Mouse (Mus musculus) frontal cortex, adult (tissue): ENCODE results near the gene Kcnip1.

Experiments used
- ATAC-seq: cut with Nextera tagmentation; 2 replicates; pipeline ENCODE4 v1.9.2; 2017; ENCODE audit warnings: mild to moderate bottlenecking, moderate library complexity, mixed read lengths; ENCODE audit not compliant: low TSS enrichment

Gene Kcnip1

GRCm38 (mm10) chr11:33756624-33757023, 236.3 kb downstream of the Kcnip1 start:
- ATAC-seq = peak; percentile 91

DNA sequence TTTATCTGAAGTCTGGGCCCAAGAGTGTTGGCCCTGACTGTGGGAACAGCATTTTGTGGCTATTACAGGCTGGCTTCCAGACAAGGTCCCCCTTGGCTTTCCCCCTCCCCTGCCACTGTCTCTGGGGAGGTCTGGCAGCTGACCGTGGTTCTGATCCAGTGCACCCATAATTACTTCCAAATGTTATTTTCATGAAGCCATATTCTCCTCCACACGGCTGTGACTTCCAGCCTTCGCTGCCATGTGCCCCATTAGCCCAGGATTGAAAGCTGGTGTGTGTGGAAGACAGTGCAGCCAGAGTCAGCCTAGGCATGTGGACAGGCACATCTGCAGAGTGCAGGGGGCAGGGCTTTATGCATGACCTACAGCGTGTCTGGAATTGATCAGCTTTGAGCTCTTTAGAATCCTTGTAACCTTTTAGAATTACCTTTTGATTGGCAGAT, 240.5 kb downstream of the Kcnip1 start:
- no peak for ATAC-seq

GRCm38 (mm10) chr11:33751503-33751902, 241.4 kb downstream of the Kcnip1 start:
- ATAC-seq = peak; percentile 29; the same call in 1 of the 2 replicates

GRCm38 (mm10) chr11:33749979-33750378, 243.0 kb downstream of the Kcnip1 start:
- no peak for ATAC-seq

GRCm38 (mm10) chr11:33749408-33749807, 243.5 kb downstream of the Kcnip1 start:
- no peak for ATAC-seq

DNA sequence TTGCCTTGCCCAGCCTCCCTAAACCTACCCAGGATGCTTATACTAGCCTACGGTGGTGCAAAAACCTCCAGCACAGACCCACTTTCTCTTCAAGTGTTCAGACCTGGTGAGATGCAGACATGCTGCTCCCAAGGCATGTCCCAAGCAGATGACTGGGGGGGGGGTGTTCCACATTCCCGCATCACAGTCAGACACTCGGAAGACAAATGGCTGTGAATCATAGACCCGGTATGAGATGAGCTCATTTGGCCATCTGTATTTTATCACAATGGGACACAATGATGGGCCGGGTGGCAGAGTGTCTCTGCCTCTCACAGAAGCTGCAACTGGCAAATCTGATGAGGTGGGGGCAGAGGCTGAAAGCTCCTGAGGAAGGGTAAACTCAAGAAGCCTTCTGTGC, 244.2 kb downstream of the Kcnip1 start:
- no peak for ATAC-seq

GRCm38 (mm10) chr11:33747402-33747955, 245.5 kb downstream of the Kcnip1 start:
- peak; percentile 32; the same call in 1 of the 2 replicates for ATAC-seq

DNA sequence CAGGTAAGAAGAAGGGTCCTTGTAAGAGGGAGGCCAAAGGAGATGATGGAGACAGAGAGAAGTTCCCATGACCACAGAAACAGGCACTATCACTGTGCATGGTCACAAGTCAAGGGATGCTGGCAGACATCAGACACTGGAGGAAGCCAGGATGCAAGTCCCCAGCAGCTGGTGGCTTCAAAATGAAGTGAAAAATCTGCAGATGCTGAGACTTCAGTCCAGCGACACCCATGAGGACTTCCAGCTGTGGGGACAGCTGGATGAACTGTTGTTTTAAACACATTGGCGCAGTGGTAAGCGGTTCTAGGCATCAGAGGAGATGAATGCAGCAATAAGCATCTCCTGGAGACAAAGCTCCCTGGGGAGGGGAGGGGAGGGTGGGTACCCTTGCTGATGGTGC, 246.6 kb downstream of the Kcnip1 start:
- ATAC-seq = no peak

DNA sequence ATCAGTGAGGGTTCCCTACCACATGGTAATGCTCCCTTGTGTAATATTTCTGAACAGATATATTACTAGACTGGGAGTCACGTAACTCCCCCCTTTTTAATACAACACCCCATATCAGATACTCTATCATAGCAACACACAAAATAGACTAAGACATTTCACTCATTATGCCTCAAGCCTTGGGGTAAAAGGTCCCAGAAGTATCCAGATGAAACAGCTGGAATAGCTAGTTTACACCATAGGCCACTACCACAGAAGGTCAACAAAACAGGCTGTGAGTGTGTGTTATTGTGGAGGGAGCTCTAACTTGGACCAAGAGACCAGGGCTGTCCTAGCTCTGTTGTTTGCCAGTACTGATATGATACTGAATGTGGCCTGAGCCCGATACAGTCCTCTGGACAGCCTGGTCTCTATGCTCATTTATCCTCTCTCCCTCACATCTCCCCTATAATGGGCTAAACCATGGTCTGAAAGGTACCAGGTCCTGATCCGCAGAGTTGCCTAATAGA, 247.1 kb downstream of the Kcnip1 start:
- no peak for ATAC-seq

DNA sequence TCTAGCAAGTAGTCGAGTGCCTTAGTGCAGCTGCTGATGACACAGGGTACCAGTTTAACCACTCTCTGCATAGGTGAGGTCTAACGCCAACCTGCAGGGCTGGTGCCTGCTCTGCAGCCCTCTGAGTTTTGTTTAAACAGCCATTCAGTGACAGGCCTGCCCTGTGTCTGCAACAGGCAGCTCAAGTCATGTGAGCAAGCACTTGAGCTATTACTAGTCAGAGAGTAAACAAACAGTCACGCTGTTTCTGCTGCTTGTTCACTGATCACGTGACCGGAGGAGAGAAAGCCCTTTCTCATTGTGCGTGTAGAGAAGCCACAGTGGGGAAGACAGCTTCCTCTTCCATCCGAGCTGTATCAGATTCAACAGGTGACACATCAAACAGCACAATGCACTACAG, 248.5 kb downstream of the Kcnip1 start:
- ATAC-seq = peak; percentile 43

- ATAC-seq = no peak
Measured at GRCm38 (mm10) chr11:33740187-33740586, 252.8 kb downstream of the Kcnip1 start.

DNA sequence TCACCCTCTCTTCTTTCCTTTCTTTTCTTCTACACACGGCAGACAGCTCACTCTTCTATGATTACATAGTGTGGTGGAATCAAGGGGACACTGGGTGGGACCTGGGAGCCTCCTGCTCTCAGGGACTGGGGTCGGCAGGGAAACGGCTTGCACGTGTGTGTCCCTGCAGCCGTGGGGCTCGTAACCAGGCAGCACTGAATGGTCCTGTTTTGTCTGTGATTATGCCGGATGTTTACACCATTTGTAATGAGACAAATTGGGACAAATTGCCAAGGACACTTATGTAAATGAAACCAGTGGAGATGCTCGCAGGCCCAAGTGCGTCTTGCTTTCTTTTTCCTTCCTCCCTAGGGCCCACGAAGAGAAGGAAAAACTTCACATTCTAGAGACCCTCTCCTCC, 256.5 kb downstream of the Kcnip1 start:
- ATAC-seq = no peak

GRCm38 (mm10) chr11:33733269-33733668, 259.7 kb downstream of the Kcnip1 start:
- peak; percentile 76 for ATAC-seq

DNA sequence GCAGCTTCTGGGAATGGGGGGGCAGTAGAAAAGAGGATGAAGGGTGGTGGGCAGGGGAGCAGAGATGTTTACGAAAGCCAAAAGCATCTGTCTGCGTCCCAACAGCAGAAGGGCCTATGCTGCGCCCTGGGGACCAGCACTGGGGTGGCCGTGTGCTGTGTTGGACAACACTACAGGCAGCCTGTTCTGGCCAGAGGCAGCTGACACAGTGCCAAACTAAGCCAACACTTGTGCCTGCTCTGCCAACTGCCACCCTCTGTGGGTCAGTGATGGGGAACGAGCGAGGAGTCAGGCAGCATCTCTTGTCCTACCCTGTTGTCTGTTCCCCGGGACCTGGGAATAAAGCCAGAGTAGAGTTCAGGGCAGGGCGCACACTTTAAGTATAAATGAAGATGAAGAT, 260.6 kb downstream of the Kcnip1 start:
- ATAC-seq = 0 out of 2 replicates have a peak, but pooled peaks have one; percentile 33

GRCm38 (mm10) chr11:33721297-33721696, 271.7 kb downstream of the Kcnip1 start:
- peak; percentile 84 for ATAC-seq

- no peak for ATAC-seq
Measured at GRCm38 (mm10) chr11:33706777-33707176, 286.2 kb downstream of the Kcnip1 start.

GRCm38 (mm10) chr11:33701958-33702459, 290.9 kb downstream of the Kcnip1 start:
- no peak for ATAC-seq

GRCm38 (mm10) chr11:33701236-33701957, 291.6 kb downstream of the Kcnip1 start:
- no peak for ATAC-seq

DNA sequence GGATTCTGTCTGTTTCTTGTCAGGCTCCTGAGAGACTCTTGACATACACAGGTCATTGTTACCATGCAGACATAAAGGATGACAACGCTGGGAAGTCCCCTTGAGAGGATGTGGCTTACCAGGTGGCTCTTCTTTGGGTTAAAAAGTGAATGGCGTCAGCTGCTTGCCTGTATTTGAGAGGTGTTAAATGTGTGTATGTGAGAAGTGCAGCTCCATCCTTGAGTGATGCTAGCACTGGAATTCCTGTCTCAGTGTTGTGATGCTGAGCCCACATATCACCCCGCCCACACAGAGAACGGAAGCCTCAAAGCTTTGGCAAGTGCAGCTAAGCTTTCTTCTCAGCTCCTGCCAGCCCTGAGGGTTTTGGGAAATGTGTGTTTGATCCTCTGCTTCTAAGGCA, 292.2 kb downstream of the Kcnip1 start:
- ATAC-seq = peak; percentile 97

- no peak for ATAC-seq
Measured at GRCm38 (mm10) chr11:33690181-33690580, 302.8 kb downstream of the Kcnip1 start.

GRCm38 (mm10) chr11:33685904-33686303, 307.0 kb downstream of the Kcnip1 start:
- peak; percentile 96 for ATAC-seq

GRCm38 (mm10) chr11:33680151-33680550, 312.8 kb downstream of the Kcnip1 start:
- ATAC-seq = no peak
